Mouse (Mus musculus): Measurements from ENCODE around the gene Banp. TPM values are rescaled to one million over a fixed set of nuclear protein-coding genes. Genes with fewer than 3 reads are reported as not detected.

Gene Banp
- total and polyA plus RNA-seq, 3 experiments = 13.1 to 26.9 (median 17.9) TPM

GRCm38 (mm10) chr8:121906542-121907512 is 42.7 kb upstream of the Banp start:
- Histone ChIP-seq H3K79me2 (replicated peaks; ENCODE audit: control insufficient read depth, insufficient read depth, low read length) (no peaks in the 10 kb centered on the region), H3K27ac (peak overlapping the region; percentile 40), H3K4me1 (ENCODE audit: control insufficient read depth, insufficient read depth, low read length) (peaks cover 4% of the 10 kb centered on the region), H3K4me3 (peak overlapping the region; percentile 89), H3K27me3 (ENCODE audit: control insufficient read depth, insufficient read depth, low read length) (no peaks in the 10 kb centered on the region), H3K36me3 (ENCODE audit: control insufficient read depth, insufficient read depth, low read length) (no peaks in the 10 kb centered on the region), H3K9ac (ENCODE audit: low read depth, low read length) (peak overlapping the region; percentile 80)
- under 1% methylated on average over 66 of the region's 72 CpGs for WGBS
- intact Hi-C loops (cut with DNase I) = no loop called here
- TF ChIP-seq CTCF (IDR thresholded peaks at IDR 0.05) (no peak), POLR2A (IDR thresholded peaks at IDR 0.05; ENCODE audit: insufficient read depth, low read depth, low read length) (no peak)
- DNase-seq = peak in 1 of 2 experiments; percentile 33

GRCm38 (mm10) chr8:121907587-121908248 is 41.8 kb upstream of the Banp start, which contains the start of gene Slc7a5:
Gene Slc7a5, minus strand, starts transcription at chr8:121907694.
- 1% methylated on average over 59 of the region's 61 CpGs for WGBS
- Histone ChIP-seq H3K27ac (peak within 1 kb of the TSS; percentile 40), H3K9ac (ENCODE audit: low read depth, low read length) (peak within 1 kb of the TSS; percentile 80), H3K4me3 (peak within 1 kb of the TSS; percentile 89), H3K36me3 (ENCODE audit: control insufficient read depth, insufficient read depth, low read length) (no peaks in the 10 kb centered on the region), H3K27me3 (ENCODE audit: control insufficient read depth, insufficient read depth, low read length) (no peaks in the 10 kb centered on the region), H3K79me2 (replicated peaks; ENCODE audit: control insufficient read depth, insufficient read depth, low read length) (no peaks in the 10 kb centered on the region), H3K4me1 (ENCODE audit: control insufficient read depth, insufficient read depth, low read length) (peaks cover 2% of the 10 kb centered on the region; the same call in 1 of the 2 replicates)
- TF ChIP-seq POLR2A (IDR thresholded peaks at IDR 0.05; ENCODE audit: insufficient read depth, low read depth, low read length) (peak; percentile 93), EP300 (IDR thresholded peaks at IDR 0.05; ENCODE audit: insufficient read depth, low read depth, low read length) (no peak)
- peak; percentile 97 for DNase-seq
- intact Hi-C loops (cut with DNase I) = no loop called here

GRCm38 (mm10) chr8:121908378-121909147 is 41.0 kb upstream of the Banp start:
- no peaks in the 10 kb centered on the region for H3K79me2 ChIP-seq (replicated peaks; ENCODE audit: control insufficient read depth, insufficient read depth, low read length)
- no peak for DNase-seq
- no peak overlapping the region for H3K4me3 ChIP-seq
- intact Hi-C loops (cut with DNase I) = loop anchor here (1.0 kb wide), 2 partner anchors 34 to 57 kb away; no protein-coding TSS in a partner anchor
- TF ChIP-seq POLR2A (IDR thresholded peaks at IDR 0.05; ENCODE audit: insufficient read depth, low read depth, low read length) = no peak
- TF ChIP-seq EP300 (IDR thresholded peaks at IDR 0.05; ENCODE audit: insufficient read depth, low read depth, low read length) = no peak
- TF ChIP-seq CTCF (IDR thresholded peaks at IDR 0.05) = no peak
- WGBS = 48% methylated on average over 8 of the region's 8 CpGs
- H3K9ac ChIP-seq (ENCODE audit: low read depth, low read length) = no peak overlapping the region
- peaks cover 2% of the 10 kb centered on the region; the same call in 1 of the 2 replicates for H3K4me1 ChIP-seq (ENCODE audit: control insufficient read depth, insufficient read depth, low read length)
- H3K27me3 ChIP-seq (ENCODE audit: control insufficient read depth, insufficient read depth, low read length) = no peaks in the 10 kb centered on the region
- H3K36me3 ChIP-seq (ENCODE audit: control insufficient read depth, insufficient read depth, low read length) = no peaks in the 10 kb centered on the region
- H3K27ac ChIP-seq = no peak overlapping the region

GRCm38 (mm10) chr8:121909148-121909541 is 40.4 kb upstream of the Banp start:
- intact Hi-C loops (cut with DNase I) = loop anchor here (1.0 kb wide), 2 partner anchors 35 to 58 kb away; no protein-coding TSS in a partner anchor
- no peak for DNase-seq
- 58% methylated on average over 8 of the region's 8 CpGs for WGBS
- peaks cover 2% of the 10 kb centered on the region; the same call in 1 of the 2 replicates for H3K4me1 ChIP-seq (ENCODE audit: control insufficient read depth, insufficient read depth, low read length)
- no peak overlapping the region for H3K9ac ChIP-seq (ENCODE audit: low read depth, low read length)
- H3K4me3 ChIP-seq = no peak overlapping the region
- H3K27me3 ChIP-seq (ENCODE audit: control insufficient read depth, insufficient read depth, low read length) = no peaks in the 10 kb centered on the region
- no peak for TF ChIP-seq EP300 (IDR thresholded peaks at IDR 0.05; ENCODE audit: insufficient read depth, low read depth, low read length)
- no peak for TF ChIP-seq CTCF (IDR thresholded peaks at IDR 0.05)
- TF ChIP-seq POLR2A (IDR thresholded peaks at IDR 0.05; ENCODE audit: insufficient read depth, low read depth, low read length) = no peak
- H3K79me2 ChIP-seq (replicated peaks; ENCODE audit: control insufficient read depth, insufficient read depth, low read length) = no peaks in the 10 kb centered on the region
- H3K27ac ChIP-seq = no peak overlapping the region
- H3K36me3 ChIP-seq (ENCODE audit: control insufficient read depth, insufficient read depth, low read length) = no peaks in the 10 kb centered on the region

- intact Hi-C loops (cut with DNase I) = loop anchor here (1.0 kb wide), 2 partner anchors 35 to 58 kb away; no protein-coding TSS in a partner anchor
- Histone ChIP-seq H3K4me1 (ENCODE audit: control insufficient read depth, insufficient read depth, low read length) (peaks cover 2% of the 10 kb centered on the region; the same call in 1 of the 2 replicates), H3K79me2 (replicated peaks; ENCODE audit: control insufficient read depth, insufficient read depth, low read length) (no peaks in the 10 kb centered on the region), H3K9ac (ENCODE audit: low read depth, low read length) (no peak overlapping the region), H3K27me3 (ENCODE audit: control insufficient read depth, insufficient read depth, low read length) (no peaks in the 10 kb centered on the region), H3K27ac (no peak overlapping the region), H3K36me3 (ENCODE audit: control insufficient read depth, insufficient read depth, low read length) (no peaks in the 10 kb centered on the region), H3K4me3 (no peak overlapping the region)
- DNase-seq = peak; percentile 65 to 75
- TF ChIP-seq CTCF (IDR thresholded peaks at IDR 0.05) (peak; percentile 78), EP300 (IDR thresholded peaks at IDR 0.05; ENCODE audit: insufficient read depth, low read depth, low read length) (no peak)
- 1% methylated on average over 6 of the region's 6 CpGs for WGBS
Observed at GRCm38 (mm10) chr8:121909663-121910062, 39.9 kb upstream of the Banp start.
